Mouse (Mus musculus) neutrophil, adult 5-6 weeks (primary cell): ENCODE measurements around the gene Dab2. TPM values are rescaled to one million over a fixed set of nuclear protein-coding genes. Genes with fewer than 3 reads are reported as not detected.

Source experiments
- ATAC-seq: fragments of 151-379, 151-347 bp; 2 replicates; pipeline ENCODE4 v1.8.0; 2017; ENCODE audit warnings: mild to moderate bottlenecking, moderate TSS enrichment; ENCODE audit not compliant: insufficient number of reproducible peaks, poor library complexity, low FRiP score, severe bottlenecking; ENCODE audit errors: extremely low read depth
- total RNA-seq: library from RNA; stranded (forward); fragments of 200-1000 nt; gene quantifications from 2 replicates; pipeline ENCODE4 v1.2.3, GENCODE M21; 2017

Dab2 gene
- total RNA-seq, 1 experiment from 2014 or later, result not detected

DNA sequence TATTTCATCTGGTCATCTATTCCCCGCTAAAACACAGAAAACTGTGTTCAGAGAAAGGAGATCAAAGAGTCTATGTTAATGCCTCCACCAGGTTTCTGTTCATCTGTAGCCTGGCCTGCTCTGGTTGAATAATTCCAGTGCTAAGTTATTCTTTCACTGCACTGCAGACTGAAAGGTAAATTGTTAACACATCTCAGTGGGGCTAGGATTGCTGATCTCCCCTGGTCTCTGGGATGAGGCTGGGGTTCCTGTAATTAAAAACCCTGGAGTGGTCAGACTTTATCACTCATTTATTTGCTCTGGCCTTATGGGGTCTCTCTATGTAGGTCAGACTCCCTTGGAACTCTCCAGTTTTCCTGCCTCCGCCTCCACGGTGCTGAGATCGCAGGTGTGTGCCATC lies 21.7 kb downstream of the Dab2 start:
- ATAC-seq, result no peak

DNA sequence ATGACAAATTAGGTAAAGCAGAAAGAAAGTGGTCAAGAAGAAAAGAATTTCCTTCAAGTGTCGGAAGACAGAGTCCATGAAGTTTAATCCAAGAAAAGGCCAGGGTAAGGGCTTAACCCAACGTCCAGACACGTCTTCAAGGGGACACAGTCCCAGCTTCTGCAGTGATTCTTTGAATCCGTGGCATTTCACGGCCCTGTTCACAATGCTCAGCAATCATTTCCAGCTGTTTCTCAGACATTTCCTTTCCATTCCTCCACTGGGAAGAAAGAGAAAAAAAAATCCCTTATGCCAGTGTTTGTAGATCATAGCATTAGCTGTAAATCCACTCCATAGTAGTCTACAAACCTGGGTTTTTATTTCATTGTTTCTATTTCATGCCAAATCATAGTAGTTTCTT lies 22.7 kb downstream of the Dab2 start:
- ATAC-seq, result no peak

DNA sequence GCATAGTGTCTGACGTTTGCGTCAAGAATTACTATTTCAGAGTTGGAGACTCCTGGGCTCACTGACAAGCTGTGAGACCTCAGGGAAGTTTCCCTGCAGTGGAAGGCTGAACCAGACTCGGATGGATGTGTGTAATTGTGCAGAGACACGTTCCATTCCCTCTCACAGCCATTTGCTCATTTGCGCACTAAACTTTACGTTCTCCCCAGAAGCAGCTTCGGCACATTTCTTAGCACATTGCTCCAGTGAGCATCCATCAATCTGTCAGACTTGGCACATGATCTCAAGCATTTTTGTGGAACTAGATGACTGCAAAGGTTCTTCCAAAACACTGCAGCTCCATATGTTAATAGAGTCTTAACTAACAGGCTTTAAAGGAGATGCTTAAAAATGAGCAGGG lies 24.0 kb downstream of the Dab2 start:
- no peak for ATAC-seq

DNA sequence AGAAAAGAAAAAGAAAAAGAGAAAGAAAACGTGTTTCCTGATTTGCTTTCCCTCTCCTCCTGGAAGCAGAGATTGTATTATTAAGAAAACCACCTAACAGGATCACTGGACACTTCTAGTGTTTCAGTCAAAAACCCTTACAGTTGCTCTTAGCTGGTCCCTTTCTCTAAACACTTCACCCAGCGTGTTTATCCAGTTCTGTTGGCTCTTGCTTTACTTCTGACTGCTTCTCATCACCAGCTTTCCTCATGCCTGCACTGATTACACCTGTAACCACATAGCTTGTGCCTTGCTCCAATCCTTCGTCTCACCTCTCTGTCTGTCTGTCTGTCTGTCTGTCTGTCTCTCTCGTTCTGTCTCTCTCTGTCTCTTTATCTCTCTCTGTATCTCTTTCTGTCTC lies 25.9 kb downstream of the Dab2 start:
- no peak for ATAC-seq

DNA sequence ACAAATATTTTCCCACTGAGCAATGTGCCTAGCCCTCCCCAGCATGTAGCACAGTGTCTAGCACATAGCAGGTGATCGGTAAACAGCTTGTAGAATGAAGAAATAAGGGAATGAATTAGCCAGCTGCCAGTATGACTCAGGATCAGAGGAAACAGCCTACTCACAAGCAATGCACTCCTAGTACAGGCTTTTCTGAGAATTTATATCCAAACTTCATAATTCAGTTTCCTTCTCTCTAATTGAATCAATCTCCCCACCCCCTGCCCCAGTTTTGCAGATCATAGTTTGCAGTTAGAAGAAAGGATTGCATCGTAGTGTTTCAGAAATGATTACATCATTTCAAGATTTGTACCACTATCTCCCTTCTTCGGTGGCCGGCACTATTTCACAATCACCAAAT lies 26.4 kb downstream of the Dab2 start:
- no peak for ATAC-seq

DNA sequence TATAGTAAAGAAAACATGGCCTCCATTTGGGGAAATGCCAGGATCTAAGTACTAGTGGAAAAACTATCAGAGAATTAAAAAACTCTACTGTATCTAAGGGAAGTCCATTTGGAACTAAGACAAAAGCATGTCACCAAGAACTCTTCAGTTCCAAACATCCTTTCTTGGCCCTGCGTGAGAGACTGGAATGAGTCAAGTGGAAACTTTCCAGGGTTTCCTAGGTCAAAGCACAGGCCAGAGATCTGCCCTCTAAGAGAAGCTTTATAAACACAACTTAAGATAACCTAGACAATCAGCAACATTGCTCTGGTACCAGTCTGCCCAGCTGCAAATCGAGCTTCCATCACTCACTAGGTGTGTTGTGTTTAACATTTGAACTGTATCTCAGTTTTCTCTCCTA lies 31.8 kb downstream of the Dab2 start:
- ATAC-seq, result no peak

DNA sequence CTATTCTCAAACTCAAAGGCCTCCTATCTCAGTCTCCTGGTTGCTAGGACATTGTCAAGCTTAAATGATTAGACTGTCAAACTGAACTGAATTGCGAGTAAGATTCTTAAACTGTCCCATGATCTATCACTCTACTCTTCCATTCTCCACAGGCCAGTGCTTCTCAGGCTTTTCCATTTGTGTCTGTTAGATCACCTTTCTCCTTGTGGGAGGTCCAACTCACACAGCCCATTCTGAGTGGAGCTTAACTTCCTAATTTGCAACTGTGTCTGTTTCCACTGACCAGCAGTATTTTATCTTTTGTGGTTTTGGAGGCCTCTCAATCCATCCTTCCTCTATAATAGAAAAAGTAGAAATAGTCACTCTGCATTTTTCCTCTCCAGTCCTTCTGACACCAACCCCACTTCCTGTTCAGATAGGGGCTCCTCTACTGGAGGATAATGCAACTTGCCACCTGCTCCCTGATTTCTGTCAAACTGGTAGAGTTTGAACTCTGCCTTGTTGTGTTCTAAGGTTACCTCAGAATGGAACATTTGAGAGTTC lies 35.1 kb downstream of the Dab2 start:
- ATAC-seq, result no peak

DNA sequence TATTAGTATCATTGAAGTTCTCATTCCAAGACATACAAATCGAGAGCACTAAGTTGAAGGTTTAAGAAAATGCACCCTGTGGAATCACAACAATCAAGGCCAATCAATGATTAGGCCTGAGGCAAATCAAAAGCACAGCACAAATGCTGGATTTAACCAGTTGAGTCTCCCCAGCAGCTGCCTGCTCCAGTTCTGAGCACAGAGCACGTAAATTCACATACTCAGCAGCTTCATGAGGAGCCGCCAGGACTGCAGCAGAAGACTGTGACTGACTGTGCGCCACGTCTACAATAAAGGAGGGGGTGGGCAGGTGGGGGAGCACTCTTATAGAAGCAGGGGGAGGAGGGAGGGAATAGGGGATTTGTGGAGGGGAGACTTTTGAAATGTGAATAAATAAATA lies 40.2 kb downstream of the Dab2 start:
- no peak for ATAC-seq

DNA sequence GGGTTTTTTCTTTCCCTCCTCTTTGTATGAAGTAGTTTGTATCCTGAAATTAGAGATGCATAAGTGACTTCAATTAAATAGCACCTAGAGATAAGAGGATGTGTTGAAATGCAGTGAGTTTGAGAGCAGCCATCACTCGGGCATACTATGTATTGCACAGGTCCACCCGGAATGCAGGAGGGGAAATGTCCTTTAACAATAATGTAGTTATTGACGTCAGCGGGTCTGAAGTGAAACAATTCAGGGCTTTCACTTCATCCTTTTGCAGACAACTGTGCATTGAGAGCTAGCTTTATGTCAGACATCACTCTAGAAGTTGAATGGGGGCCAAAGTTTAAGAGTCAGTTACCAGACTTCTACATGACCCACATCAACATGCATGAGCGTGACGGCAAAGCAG lies 40.8 kb downstream of the Dab2 start:
- no peak for ATAC-seq

DNA sequence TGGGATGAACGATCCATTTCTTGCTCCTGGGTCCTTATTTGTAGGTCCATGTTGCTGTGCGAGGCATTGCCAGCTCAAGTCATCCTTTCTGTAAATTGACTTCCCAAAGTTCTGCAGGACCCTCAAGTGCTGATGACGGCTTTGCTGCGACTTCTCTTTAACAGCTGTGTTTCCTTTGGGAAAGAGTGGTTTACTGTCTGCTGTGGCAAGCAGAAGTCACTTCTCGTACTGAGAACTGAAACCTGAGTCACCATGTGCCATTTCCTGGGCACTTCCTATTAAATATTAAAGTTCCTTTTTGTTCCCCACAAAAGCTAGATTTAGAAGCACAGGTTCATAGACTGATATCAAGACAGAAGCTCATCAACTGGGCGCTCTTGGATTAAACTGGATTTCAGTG lies 41.8 kb downstream of the Dab2 start:
- ATAC-seq, result no peak

DNA sequence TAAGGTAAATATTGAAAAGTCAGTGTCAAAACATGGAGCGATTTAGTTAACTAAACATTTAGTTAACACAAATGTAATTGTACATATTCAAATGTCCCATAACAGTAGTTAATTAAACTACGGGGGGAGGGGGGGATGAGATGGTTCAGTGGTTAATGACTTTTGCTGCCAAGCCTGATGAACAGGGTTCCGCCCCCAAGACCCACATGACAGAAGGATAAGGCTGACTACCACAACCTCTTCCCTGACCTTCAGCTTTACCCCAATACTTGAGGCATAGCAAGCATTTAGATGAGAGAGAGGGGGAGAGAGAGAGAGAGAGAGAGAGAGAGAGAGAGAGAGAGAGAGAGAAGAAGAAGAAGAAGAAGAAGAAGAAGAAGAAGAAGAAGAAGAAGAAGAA lies 54.3 kb downstream of the Dab2 start:
- ATAC-seq, result no peak

DNA sequence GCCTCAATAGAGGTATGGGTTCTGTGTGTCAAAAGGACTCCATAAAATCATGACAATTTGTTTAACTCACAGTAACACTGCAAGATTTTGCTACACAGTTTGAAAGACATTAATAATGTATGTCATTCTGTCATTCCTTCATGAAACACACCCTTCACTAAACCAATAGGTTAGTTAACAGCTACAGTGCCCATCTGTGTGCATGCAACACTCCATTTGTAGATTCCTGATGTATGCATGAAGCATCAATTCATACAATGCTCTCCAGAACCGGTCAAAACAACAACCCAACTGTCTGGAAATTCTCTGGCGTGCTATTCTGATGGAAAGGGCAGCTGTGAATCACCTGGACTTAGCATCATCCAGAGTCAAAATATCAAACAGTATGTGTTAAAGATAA lies 60.3 kb downstream of the Dab2 start:
- no peak for ATAC-seq

DNA sequence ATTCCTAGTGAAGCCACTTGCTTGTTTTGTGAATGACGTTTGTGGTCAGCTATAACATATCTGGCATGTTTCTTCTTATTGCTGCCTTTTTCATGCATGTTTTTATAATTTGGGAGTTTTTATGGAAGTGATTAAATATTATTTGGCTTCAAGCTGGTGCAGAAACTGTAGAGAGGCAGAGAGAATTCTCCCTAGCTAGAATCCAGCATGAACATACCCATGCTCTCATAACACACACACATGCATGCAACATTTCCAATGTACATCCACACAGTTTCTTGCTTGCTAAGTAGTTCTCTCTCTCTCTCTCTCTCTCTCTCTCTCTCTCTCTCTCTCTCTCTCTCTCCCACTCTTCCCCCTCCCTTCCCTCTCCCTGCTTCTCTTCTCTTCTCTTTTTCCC lies 70.4 kb downstream of the Dab2 start:
- no peak for ATAC-seq

DNA sequence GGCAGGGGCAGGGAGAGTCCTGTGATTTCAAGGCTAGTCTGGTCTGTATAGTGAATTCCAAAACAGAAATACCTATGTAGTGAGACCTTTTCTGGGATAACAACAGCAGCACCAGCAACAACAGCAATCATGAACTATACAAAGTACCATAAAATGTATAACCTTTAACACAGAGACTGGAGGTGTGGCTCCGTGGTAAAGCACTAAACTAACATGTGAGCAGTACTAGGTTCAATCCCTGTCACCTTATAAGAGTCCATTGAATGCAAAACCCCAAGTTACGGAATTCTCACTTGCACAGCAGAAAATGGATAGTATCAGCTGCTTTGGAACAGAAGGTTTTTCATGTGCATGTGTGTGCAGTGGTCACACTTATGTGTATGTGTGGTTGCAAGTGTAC lies 71.9 kb downstream of the Dab2 start:
- ATAC-seq, result no peak

DNA sequence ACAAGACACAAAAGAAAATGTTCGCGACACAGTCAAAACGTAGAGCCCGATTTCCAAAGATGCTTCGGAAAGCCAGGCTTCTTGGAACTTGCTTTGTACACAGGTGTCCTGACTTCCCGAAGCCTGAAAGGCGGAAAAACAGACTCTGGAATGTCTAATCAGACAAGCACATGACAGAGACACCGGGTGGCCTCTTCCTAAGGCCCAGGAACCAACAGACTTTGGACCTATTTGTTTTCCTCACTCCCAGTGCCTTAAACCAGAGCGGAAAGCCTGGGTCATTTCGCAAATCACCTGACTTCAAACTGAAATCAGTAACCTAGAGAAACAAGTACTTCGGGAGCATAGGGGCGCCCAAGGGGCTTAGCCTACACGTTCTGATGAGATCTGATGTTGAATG lies 75.4 kb downstream of the Dab2 start:
- ATAC-seq, result no peak

DNA sequence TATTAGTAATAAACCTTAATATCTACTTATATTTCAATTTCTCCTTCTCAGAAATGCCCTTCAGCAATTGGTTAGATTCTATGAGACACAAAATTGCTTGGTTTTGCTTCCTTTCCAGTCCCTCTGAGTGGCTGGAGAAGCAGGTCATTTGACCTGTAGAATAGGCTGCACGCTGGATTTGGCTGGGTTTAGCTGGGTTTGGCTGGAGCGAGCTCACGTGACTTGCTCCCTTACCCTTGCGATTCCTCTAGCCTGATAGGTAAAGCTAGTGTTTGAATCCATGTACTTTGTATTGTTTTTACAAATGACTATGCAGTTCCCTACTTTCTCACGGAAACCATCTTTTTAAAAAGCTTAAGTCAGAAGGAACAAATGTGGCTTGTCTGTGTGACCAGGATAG lies 76.4 kb downstream of the Dab2 start:
- ATAC-seq, result no peak

DNA sequence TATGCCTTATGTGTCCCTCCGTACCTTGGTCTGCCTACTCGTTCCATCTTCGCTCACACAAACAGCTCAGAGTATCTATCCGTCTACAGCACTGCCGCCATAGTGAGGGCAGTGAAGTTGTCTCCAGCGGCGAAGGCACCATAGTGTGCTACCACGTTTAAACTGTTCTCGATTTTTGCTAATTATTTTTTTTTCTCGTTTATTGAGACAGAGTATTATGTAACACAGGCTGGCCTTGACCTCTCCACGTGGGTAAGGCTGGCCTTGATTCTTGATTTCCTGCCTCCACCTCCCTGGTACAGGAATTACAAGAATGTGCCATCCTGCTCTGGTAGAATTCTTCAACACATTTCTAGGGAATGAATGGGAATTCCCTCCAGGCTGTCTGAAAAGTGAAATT lies 77.2 kb downstream of the Dab2 start:
- no peak for ATAC-seq

DNA sequence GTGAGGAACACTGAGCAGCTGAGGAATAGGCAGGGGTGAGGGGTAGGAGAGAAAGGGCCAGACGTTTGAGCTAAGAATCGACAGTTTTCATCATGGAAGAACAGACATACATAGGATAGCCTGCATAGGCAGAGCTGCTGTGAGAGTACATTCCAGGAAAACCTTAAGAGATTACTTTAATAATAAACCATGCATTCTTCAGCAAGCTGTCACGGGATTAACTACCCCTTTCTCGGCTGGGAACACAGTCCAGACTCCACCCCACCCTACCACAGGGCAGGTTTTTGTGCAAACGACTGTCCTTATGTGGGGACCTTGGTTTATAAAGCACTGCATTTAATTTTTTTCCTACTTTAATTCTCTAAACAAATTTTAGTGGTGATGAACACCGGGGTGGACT lies 84.4 kb downstream of the Dab2 start:
- ATAC-seq, result no peak

DNA sequence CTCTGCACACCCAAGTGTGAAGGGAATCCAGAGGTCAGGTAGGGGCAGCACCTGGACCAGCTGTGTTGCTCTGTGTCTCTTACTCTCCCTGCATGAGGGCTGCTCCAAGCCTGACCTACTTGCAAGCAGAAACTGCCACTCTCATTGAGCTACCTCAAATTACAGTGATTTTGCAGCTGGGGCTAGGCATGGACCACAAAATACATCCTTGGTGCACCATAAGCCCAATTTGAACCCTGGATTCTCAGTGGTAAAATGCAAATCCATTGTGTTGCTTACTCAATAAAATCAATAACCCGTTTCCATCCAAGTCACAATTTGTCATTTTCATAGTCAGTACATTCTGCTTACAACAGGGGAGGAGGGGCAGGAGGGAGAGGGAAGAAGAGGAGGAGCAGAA lies 85.7 kb downstream of the Dab2 start:
- ATAC-seq, result no peak

DNA sequence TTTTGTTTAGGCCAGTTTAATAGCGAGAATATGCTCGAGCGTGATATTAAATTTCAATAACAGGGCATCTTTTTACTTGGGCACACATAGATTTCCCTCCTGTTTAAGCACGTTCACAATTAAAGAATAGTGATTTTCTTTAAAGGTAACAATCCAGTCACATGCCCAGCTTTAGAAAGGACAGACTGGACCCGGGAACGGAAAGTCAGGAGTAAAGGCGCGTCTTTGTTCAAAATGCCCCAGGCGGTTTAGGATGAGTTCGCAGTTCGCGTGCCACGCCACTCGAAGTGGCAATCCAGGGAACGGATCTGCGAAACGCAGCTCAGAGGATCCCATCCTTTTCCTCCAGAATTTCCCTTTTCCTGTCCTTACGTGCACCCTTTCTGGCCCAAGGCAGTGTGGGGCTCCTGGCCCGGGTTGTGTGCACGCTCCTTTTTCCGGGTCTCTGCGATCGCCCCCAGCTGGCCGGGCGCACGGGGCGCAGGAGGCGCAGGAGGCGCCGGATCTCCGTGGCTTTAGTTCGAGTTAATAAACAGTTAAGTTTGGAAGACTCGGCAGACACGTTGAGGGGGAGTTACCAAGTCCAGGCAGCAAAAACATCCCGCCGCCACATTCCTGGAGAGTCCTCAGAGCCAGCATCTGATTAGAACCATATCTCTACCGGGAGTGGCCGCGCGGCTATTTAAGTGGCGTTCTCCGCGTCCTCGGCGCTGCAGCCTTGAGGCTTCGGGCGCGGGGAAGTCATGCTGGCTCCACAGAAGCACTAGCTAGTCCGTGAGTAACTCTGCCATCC lies 86.8 kb downstream of the Dab2 start:
- no peak for ATAC-seq
